Mouse (Mus musculus): Measurements from ENCODE around the gene Tmem119. TPM values are rescaled to one million over a fixed set of nuclear protein-coding genes. Genes with fewer than 3 reads are reported as not detected.

The Tmem119 gene
- polyA plus RNA-seq, 1 experiment = 11.7 TPM

- 49% methylated on average over 19 of the region's 19 CpGs for WGBS
- Histone ChIP-seq H3K4me1 (replicated peaks; ENCODE audit: control insufficient read depth, insufficient read depth, low read length) (peaks cover 15% of the 10 kb centered on the region), H3K4me3 (ENCODE audit: control insufficient read depth, insufficient read depth, low read length) (no peak overlapping the region), H3K36me3 (ENCODE audit: control insufficient read depth, insufficient read depth, low read length) (no peaks in the 10 kb centered on the region), H3K27ac (ENCODE audit: control insufficient read depth, insufficient read depth, low read length) (no peak overlapping the region), H3K27me3 (ENCODE audit: control insufficient read depth, insufficient read depth, low read length) (no peaks in the 10 kb centered on the region)
- no peak for DNase-seq
- no peak for TF ChIP-seq POLR2A (IDR thresholded peaks at IDR 0.05; ENCODE audit: control insufficient read depth, extremely low read depth, insufficient read depth, low read length, poor library complexity)
- no peak for TF ChIP-seq CTCF (IDR thresholded peaks at IDR 0.05; ENCODE audit: borderline replicate concordance, control insufficient read depth, extremely low read depth, insufficient read depth, low read length, poor library complexity)
These were observed 3.0 kb downstream of the Tmem119 start for GRCm38 (mm10) chr5:113797149-113797882.

GRCm38 (mm10) chr5:113796401-113797148, 3.7 kb downstream of the Tmem119 start:
- Histone ChIP-seq H3K36me3 (ENCODE audit: control insufficient read depth, insufficient read depth, low read length) (no peaks in the 10 kb centered on the region), H3K4me3 (ENCODE audit: control insufficient read depth, insufficient read depth, low read length) (no peak overlapping the region), H3K27me3 (ENCODE audit: control insufficient read depth, insufficient read depth, low read length) (no peaks in the 10 kb centered on the region), H3K4me1 (replicated peaks; ENCODE audit: control insufficient read depth, insufficient read depth, low read length) (peaks cover 15% of the 10 kb centered on the region), H3K27ac (ENCODE audit: control insufficient read depth, insufficient read depth, low read length) (no peak overlapping the region)
- WGBS = 18% methylated on average over 13 of the region's 13 CpGs
- no peak for DNase-seq
- TF ChIP-seq CTCF (IDR thresholded peaks at IDR 0.05; ENCODE audit: borderline replicate concordance, control insufficient read depth, extremely low read depth, insufficient read depth, low read length, poor library complexity) = no peak
- TF ChIP-seq POLR2A (IDR thresholded peaks at IDR 0.05; ENCODE audit: control insufficient read depth, extremely low read depth, insufficient read depth, low read length, poor library complexity) = no peak

GRCm38 (mm10) chr5:113791197-113792095, 8.9 kb downstream of the Tmem119 start:
- Histone ChIP-seq H3K4me3 (ENCODE audit: control insufficient read depth, insufficient read depth, low read length) (no peak overlapping the region), H3K27me3 (ENCODE audit: control insufficient read depth, insufficient read depth, low read length) (no peaks in the 10 kb centered on the region), H3K36me3 (ENCODE audit: control insufficient read depth, insufficient read depth, low read length) (no peaks in the 10 kb centered on the region), H3K27ac (ENCODE audit: control insufficient read depth, insufficient read depth, low read length) (no peak overlapping the region), H3K4me1 (replicated peaks; ENCODE audit: control insufficient read depth, insufficient read depth, low read length) (peaks cover 13% of the 10 kb centered on the region)
- TF ChIP-seq CTCF (IDR thresholded peaks at IDR 0.05; ENCODE audit: borderline replicate concordance, control insufficient read depth, extremely low read depth, insufficient read depth, low read length, poor library complexity) = no peak
- no peak for TF ChIP-seq POLR2A (IDR thresholded peaks at IDR 0.05; ENCODE audit: control insufficient read depth, extremely low read depth, insufficient read depth, low read length, poor library complexity)
- DNase-seq = no peak
- 91% methylated on average over 16 of the region's 16 CpGs for WGBS

GRCm38 (mm10) chr5:113790453-113791196, 9.7 kb downstream of the Tmem119 start:
- WGBS = 62% methylated on average over 11 of the region's 11 CpGs
- no peaks in the 10 kb centered on the region for H3K27me3 ChIP-seq (ENCODE audit: control insufficient read depth, insufficient read depth, low read length)

GRCm38 (mm10) chr5:113789075-113789788, 11.1 kb downstream of the Tmem119 start:
- Histone ChIP-seq H3K36me3 (ENCODE audit: control insufficient read depth, insufficient read depth, low read length) (no peaks in the 10 kb centered on the region), H3K27ac (ENCODE audit: control insufficient read depth, insufficient read depth, low read length) (no peak overlapping the region), H3K27me3 (ENCODE audit: control insufficient read depth, insufficient read depth, low read length) (no peaks in the 10 kb centered on the region), H3K4me3 (ENCODE audit: control insufficient read depth, insufficient read depth, low read length) (no peak overlapping the region), H3K4me1 (replicated peaks; ENCODE audit: control insufficient read depth, insufficient read depth, low read length) (peaks cover 8% of the 10 kb centered on the region)
- WGBS = 72% methylated on average over 7 of the region's 7 CpGs
- TF ChIP-seq POLR2A (IDR thresholded peaks at IDR 0.05; ENCODE audit: control insufficient read depth, extremely low read depth, insufficient read depth, low read length, poor library complexity) (no peak), CTCF (IDR thresholded peaks at IDR 0.05; ENCODE audit: borderline replicate concordance, control insufficient read depth, extremely low read depth, insufficient read depth, low read length, poor library complexity) (no peak)
- DNase-seq = no peak

More at GRCm38 (mm10) chr5:113790453-113791196, 9.7 kb downstream of the Tmem119 start:
- no peak overlapping the region for H3K27ac ChIP-seq (ENCODE audit: control insufficient read depth, insufficient read depth, low read length)
- no peak overlapping the region for H3K4me3 ChIP-seq (ENCODE audit: control insufficient read depth, insufficient read depth, low read length)
- TF ChIP-seq CTCF (IDR thresholded peaks at IDR 0.05; ENCODE audit: borderline replicate concordance, control insufficient read depth, extremely low read depth, insufficient read depth, low read length, poor library complexity) (no peak), POLR2A (IDR thresholded peaks at IDR 0.05; ENCODE audit: control insufficient read depth, extremely low read depth, insufficient read depth, low read length, poor library complexity) (no peak)
- H3K36me3 ChIP-seq (ENCODE audit: control insufficient read depth, insufficient read depth, low read length) = no peaks in the 10 kb centered on the region
- peaks cover 8% of the 10 kb centered on the region for H3K4me1 ChIP-seq (replicated peaks; ENCODE audit: control insufficient read depth, insufficient read depth, low read length)
- no peak for DNase-seq
